Mouse (Mus musculus) embryo, embryonic 11 days (tissue): ENCODE results near the gene Ankrd34a.
A peak's percentile ranks its signal among the peaks of the same experiment; 100 is the strongest.

Experiments
- DNase-seq: peaks from one replicate; pipeline ENCODE4 v3.0.0-alpha.2; 2015

Gene Ankrd34a

DNA sequence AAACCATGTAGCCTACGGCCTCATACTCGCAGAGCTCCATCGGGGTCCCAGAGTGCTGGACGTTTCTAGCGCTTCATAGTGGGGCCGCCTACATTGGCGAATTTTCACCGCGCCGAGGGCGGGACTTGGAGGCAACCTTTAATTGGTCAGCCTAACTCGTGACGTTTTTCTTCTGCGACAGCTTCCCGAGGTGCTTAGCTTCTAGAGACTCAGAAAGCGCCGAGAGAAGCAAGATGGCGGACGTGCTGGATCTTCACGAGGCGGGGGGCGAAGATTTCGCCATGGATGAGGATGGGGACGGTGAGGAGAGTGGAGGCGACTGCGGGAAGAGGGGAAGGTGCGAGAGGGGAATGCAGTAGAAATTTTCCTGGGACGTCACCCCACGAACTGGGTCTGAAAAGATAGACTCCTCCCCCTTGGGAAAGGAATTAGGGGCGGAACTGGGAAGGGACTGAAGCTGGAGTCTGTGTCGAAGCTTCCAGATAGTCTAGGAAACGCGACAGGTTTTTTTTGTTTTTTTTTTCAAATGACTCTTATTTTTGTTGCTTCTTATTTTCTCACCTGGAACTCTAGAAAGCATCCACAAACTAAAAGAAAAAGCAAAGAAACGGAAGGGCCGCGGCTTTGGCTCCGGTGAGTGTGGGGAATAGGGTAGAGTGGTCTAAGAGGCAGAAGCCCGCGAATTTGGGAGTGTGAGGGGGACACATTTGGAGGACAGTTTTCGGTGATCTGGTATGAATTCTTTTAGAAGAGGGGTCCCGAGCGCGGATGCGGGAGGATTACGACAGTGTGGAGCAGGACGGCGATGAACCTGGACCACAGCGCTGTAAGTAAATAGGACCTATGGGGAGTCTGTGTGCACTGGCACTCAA, 33.5 kb downstream of the Ankrd34a start, which contains the start of gene Rbm8a:
Gene Rbm8a, plus strand, starts transcription at position 205 of the 872 bp plus-strand sequence.
- DNase-seq: peak; percentile 100

DNA sequence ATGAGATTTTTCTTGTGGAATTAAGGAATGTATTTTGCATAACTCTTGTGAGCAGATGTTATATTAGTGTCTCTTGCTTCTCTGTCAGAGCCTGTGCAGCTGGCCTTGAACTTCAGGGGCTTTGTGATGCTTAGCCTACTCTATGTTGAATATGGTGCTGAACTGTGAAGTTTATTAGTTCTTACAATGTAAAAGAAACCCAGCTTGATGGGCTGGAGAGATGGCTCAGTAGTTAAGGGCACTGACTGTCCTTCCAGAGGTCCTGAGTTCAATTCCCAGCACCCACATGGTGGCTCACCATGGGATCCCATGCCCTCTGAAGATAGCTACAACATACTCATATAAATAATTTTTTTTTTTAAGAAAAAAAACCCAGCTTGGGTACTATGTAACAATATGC, 35.6 kb downstream of the Ankrd34a start:
- no peak for DNase-seq

DNA sequence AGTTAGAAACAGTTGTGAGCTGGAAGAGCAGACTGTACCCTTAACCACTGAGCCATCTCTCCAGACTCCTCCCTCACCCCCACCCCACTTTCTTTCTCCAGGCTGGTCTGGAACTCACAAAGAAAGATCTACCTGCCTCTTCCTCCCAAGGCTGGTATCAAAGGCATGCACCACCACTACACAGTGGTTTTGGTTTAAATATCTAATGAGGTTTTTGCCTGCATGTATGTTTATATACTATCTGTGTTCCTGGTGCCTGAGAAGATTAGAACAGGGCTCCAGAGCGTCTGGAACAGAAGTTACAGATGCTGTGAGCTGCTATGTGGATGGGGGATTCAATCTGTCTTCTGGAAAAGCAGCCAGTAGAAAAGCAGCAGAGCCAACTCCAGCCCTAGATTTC, 37.6 kb downstream of the Ankrd34a start:
- DNase-seq: no peak

DNA sequence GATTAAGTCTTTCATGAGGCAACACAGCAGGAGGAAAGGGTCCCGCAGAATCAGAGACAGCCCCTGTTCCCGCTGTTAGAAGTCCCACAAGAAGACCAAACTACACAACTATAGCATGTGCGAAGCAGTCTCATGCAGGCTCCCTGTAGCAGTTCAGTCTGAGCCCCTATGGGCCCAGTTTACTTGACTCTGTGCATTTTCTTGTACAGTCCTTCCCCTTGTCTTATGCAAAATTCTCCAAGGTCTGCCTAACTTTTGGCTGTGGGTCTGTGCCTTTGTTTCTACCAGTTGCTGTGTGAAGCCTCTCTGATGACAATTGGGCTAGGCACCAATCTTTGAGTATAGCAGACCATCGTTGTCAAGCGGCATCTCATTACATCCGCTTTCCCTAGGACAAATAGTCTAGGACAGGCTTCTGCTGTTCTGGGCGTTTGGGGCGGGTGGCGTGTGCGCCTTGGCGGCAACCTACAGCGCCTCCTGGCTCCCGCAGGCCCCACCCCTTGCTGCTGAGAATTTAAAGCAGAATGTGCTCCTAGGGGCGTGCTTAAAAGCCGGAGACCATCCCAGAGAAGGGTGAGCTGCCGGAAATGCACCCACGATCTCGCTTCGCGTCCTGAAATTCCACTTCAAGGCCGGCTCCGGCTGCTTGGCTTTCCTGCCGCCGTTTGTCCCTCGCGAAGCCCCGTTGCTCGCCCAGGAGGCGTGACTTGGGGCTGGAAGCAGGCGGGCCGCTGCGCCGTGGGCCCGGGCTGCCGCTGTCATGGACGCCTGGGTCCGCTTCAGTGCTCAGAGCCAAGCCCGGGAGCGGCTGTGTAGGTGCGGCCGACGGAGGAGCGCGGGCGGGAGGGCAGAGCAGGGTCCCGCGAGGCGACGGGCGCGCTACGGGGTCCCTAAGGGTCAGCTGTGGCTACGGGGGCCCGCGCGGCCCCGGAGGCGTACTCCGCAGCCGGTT, 38.8 kb downstream of the Ankrd34a start, which contains the start of the genes Pex11b and Gm42957:
Gene Pex11b, plus strand, starts transcription at position 449 of the 952 bp plus-strand sequence.
Gene Gm42957, plus strand, starts transcription at position 547 of the 952 bp plus-strand sequence.
- DNase-seq: peak; percentile 89

DNA sequence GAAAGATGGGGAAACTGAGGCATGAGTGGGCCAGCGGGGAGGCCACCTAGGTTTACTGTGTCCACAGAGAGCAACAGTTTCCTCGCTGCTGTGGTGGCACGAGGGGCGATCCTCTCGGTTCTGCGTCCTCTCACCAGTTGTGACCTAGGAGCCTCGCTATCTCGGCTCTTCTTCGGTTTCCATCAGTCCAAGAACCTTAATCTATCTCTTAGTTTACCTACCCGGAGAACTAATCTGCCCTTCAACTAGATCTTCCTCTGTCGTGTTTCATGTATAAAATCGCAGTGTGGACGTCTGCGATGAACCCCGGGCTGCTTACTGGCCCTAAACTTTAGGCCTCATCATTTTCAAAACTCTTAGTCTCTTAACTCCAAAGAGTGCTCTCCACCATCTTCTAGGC, 39.5 kb downstream of the Ankrd34a start:
- no peak for DNase-seq

DNA sequence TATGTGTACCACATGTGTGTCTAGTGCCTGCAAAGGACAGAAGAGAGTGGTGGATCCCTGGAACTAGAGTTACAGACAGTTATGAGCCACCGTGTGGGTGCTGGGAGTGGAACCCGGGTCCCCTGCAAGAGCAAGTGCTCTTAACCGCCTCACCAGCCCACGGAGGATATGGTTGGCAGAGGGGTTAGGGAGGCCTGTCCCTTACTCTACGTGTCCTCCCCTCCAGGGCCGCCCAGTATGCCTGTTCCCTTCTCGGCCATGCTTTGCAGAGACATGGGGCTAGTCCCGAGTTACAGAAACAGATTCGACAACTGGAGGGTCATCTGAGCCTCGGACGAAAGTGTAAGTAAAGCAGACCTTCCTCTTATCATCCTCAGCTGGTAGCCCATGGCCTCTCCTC, 40.0 kb downstream of the Ankrd34a start:
- no peak for DNase-seq

DNA sequence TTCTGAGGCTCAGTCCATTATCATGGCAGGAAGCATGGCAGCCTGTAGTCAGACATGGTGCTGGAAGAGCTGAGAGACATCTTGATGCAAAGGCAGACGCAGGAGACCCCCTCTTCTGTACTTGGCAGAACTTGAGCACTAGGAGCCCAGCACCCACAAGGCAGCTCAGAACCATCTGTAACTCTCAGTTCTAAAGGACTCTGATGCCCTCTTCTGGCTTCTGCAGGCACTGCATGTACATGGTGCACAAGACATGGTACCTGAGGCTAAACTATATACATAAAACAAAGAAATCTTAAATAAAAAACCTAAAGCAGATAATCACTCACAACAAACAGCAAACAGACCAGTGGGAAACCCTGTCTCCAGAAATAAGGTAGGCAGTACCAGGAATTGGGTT, 42.8 kb downstream of the Ankrd34a start:
- DNase-seq: peak; percentile 62

DNA sequence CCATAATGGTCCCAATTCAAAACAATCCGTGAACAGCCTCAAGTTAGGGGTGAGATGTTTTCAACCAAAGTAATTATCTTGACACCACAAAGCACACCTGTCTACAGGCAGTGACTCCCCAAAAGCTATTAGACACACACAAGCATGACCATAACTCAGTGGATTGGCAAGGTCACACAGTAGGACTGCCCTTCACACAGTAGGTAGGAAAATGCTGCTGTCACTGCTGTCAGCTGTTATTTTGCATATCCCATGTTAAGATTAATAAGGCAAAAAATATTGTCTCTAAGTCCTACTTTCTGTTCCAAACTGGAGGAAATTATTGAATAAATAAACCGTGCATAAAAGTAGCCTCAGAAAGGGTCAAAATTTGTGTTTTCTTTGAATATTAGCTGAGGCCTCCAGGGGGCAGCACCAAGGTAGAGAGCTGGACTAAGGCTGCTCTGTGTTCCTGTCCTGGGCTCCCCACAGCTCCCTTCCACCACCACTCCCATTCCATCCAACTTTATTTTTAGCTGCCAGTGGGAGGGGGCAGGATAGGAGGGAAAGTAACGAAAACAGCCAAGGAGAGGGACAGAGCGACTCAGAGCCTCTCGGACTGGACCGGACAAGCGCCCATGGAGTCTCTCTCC, 48.7 kb downstream of the Ankrd34a start, which contains the start of gene Itga10:
Gene Itga10, plus strand, starts transcription at position 567 of the 632 bp plus-strand sequence.
- peak; percentile 66 for DNase-seq

DNA sequence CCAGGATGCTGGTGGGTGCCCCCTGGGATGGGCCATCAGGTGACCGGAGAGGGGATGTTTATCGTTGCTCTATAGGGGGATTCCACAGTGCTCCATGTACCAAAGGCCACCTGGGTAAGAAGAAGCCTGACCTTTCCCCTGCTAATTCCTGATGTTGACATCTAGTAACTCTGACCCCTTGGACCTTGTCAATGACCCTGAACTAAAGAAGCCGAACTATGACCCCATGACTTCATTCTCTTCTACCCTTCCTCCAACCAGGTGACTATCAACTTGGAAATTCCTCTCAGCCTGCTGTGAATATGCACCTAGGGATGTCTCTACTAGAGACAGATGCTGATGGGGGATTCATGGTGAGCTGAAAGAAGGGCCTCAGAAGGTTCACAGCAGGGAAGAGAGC, 50.9 kb downstream of the Ankrd34a start:
- no peak for DNase-seq
